Mouse (Mus musculus) kidney, embryonic 14.5 days (tissue): ENCODE results near the gene S100a13. TPM values are rescaled to one million over a fixed set of nuclear protein-coding genes. Genes with fewer than 3 reads are reported as not detected.
A peak's percentile ranks its signal among the peaks of the same experiment; 100 is the strongest.

ENCODE experiments used
- ATAC-seq: fragments of 200-750 bp; cut with Nextera tagmentation; 2 replicates; pipeline ENCODE4 v1.8.0; 2017; ENCODE audit warnings: moderate number of reproducible peaks, mild to moderate bottlenecking, moderate TSS enrichment, moderate library complexity; ENCODE audit not compliant: low FRiP score, low TSS enrichment
- H3K27ac ChIP-seq: fragments of 300-500 bp; sonication (generic); 2 replicates; pipeline ENCODE4 v1.5.1; 2014; ENCODE audit warnings: low read depth, mild to moderate bottlenecking, low read length, moderate library complexity, mixed read lengths
- H3K27me3 ChIP-seq: fragments of 300-500 bp; sonication (generic); 2 replicates; pipeline ENCODE4 v1.6.1; 2014; ENCODE audit warnings: mild to moderate bottlenecking, low read length; ENCODE audit not compliant: control insufficient read depth, insufficient read depth
- H3K36me3 ChIP-seq: fragments of 300-500 bp; sonication (generic); 2 replicates; pipeline ENCODE4 v1.6.1; 2014; ENCODE audit warnings: low read length, mixed read lengths; ENCODE audit not compliant: control insufficient read depth, insufficient read depth
- H3K4me1 ChIP-seq: fragments of 300-500 bp; sonication (generic); 2 replicates; pipeline ENCODE4 v1.6.1; 2014; ENCODE audit warnings: low read length, mixed read lengths; ENCODE audit not compliant: control insufficient read depth, insufficient read depth
- H3K4me2 ChIP-seq: fragments of 300-500 bp; sonication (generic); replicated peaks from 2 replicates; pipeline ENCODE4 v1.6.1; 2014; ENCODE audit warnings: low read depth, mild to moderate bottlenecking, low read length
- H3K4me3 ChIP-seq: fragments of 300-500 bp; sonication (generic); 2 replicates; pipeline ENCODE4 v1.5.1; 2014; ENCODE audit warnings: mild to moderate bottlenecking, low read length
- H3K9ac ChIP-seq: fragments of 300-500 bp; sonication (generic); 2 replicates; pipeline ENCODE4 v1.6.1; 2014; ENCODE audit warnings: low read depth, mild to moderate bottlenecking, low read length, moderate library complexity
- H3K9me3 ChIP-seq: fragments of 300-500 bp; sonication (generic); 2 replicates; pipeline ENCODE4 v1.6.1; 2016; ENCODE audit warnings: low read length; ENCODE audit not compliant: control insufficient read depth
- WGBS: fragments of 180-500 bp; shearing (Covaris S2); extraction: QIAGEN DNeasy Blood & Tissue Kit; methylation state at CpG from one replicate; pipeline ENCODE4 v1.1.7; 2014; 5-methylcytosine and 5-hydroxymethylcytosine counted together
- polyA plus RNA-seq: library from polyadenylated mRNA; unstranded; fragments of >200 nt; fragmentation: Nextera tagmentation; extraction: Ambion mirVana; gene quantifications from 2 replicates; pipeline ENCODE4 v1.2.1, GENCODE M21; 2014

The S100a13 gene
- polyA plus RNA-seq, 1 experiment from 2014 or later = 30.2 TPM

GRCm38 (mm10) chr3:90503444-90503843 lies 10.8 kb upstream of the S100a13 start:
- no peak for ATAC-seq
- Histone ChIP-seq H3K4me1 (no peaks in the 10 kb centered on the region), H3K27me3 (no peaks in the 10 kb centered on the region), H3K27ac (no peak overlapping the region), H3K36me3 (peaks cover 88% of the 10 kb centered on the region), H3K4me2 (no peak overlapping the region), H3K9me3 (no peaks in the 10 kb centered on the region), H3K4me3 (no peak overlapping the region), H3K9ac (no peak overlapping the region)
- WGBS = 95% methylated on average over 4 of the region's 4 CpGs

- Histone ChIP-seq H3K4me1 (no peaks in the 10 kb centered on the region), H3K27me3 (no peaks in the 10 kb centered on the region), H3K36me3 (peaks cover 73% of the 10 kb centered on the region), H3K4me2 (no peak overlapping the region), H3K27ac (no peak overlapping the region), H3K9ac (no peak overlapping the region), H3K4me3 (no peak overlapping the region), H3K9me3 (no peaks in the 10 kb centered on the region)
- WGBS = 87% methylated on average over 5 of the region's 5 CpGs
- no peak for ATAC-seq
Measured at GRCm38 (mm10) chr3:90505216-90505615, 9.0 kb upstream of the S100a13 start.

- peaks cover 62% of the 10 kb centered on the region for H3K36me3 ChIP-seq
- no peak for ATAC-seq
- 74% methylated on average over 3 of the region's 3 CpGs for WGBS
- no peaks in the 10 kb centered on the region for H3K4me1 ChIP-seq
- H3K27ac ChIP-seq = no peak overlapping the region
- H3K27me3 ChIP-seq = no peaks in the 10 kb centered on the region
- H3K4me2 ChIP-seq = no peak overlapping the region
- H3K4me3 ChIP-seq = no peak overlapping the region
- no peak overlapping the region for H3K9ac ChIP-seq
- H3K9me3 ChIP-seq = no peaks in the 10 kb centered on the region
Measured at GRCm38 (mm10) chr3:90506362-90506761, 7.9 kb upstream of the S100a13 start.

- 3% methylated on average over 20 of the region's 20 CpGs for WGBS
- peaks cover under 1% of the 10 kb centered on the region; the same call in 1 of the 2 replicates for H3K4me1 ChIP-seq
- peak overlapping the region; percentile 96 for H3K27ac ChIP-seq
- peak overlapping the region; percentile 99 for H3K9ac ChIP-seq
- H3K36me3 ChIP-seq = peaks cover 41% of the 10 kb centered on the region
- H3K4me3 ChIP-seq = peak overlapping the region; percentile 93
- H3K9me3 ChIP-seq = no peaks in the 10 kb centered on the region
- no peaks in the 10 kb centered on the region for H3K27me3 ChIP-seq
- no peak for ATAC-seq
- peak overlapping the region; percentile 69 for H3K4me2 ChIP-seq
Measured at GRCm38 (mm10) chr3:90508287-90508949, 5.8 kb upstream of the S100a13 start.

GRCm38 (mm10) chr3:90508950-90509746 lies 5.1 kb upstream of the S100a13 start, which contains the start of gene Chtop:
Chtop (minus strand) TSS chr3:90509498.
- H3K36me3 ChIP-seq = peaks cover 34% of the 10 kb centered on the region
- peak within 1 kb of the TSS; percentile 69 for H3K4me2 ChIP-seq
- WGBS = under 1% methylated on average over 66 of the region's 66 CpGs
- peaks cover 3% of the 10 kb centered on the region; the same call in 1 of the 2 replicates for H3K4me1 ChIP-seq
- peak within 1 kb of the TSS; percentile 93 for H3K4me3 ChIP-seq
- ATAC-seq = peak; percentile 90
- peak within 1 kb of the TSS; percentile 99 for H3K9ac ChIP-seq
- H3K9me3 ChIP-seq = no peaks in the 10 kb centered on the region
- H3K27ac ChIP-seq = peak within 1 kb of the TSS; percentile 96
- H3K27me3 ChIP-seq = no peaks in the 10 kb centered on the region

- Histone ChIP-seq H3K9me3 (no peaks in the 10 kb centered on the region), H3K27me3 (no peaks in the 10 kb centered on the region), H3K27ac (0 out of 2 replicates have a peak overlapping the region, but pooled peaks have one; percentile 65), H3K4me2 (peak overlapping the region; percentile 41), H3K4me3 (peak overlapping the region; percentile 93), H3K9ac (no peak overlapping the region), H3K36me3 (peaks cover 28% of the 10 kb centered on the region), H3K4me1 (peaks cover 3% of the 10 kb centered on the region; the same call in 1 of the 2 replicates)
- 26% methylated on average over 2 of the region's 2 CpGs for WGBS
- peak; percentile 11; the same call in 1 of the 2 replicates for ATAC-seq
Measured at GRCm38 (mm10) chr3:90509747-90510123, 4.5 kb upstream of the S100a13 start.

GRCm38 (mm10) chr3:90512276-90512675 lies 2.0 kb upstream of the S100a13 start:
- no peak overlapping the region for H3K9ac ChIP-seq
- no peak overlapping the region for H3K27ac ChIP-seq
- no peak overlapping the region for H3K4me3 ChIP-seq
- WGBS = 83% methylated on average over 5 of the region's 5 CpGs
- ATAC-seq = no peak
- H3K36me3 ChIP-seq = peaks cover 3% of the 10 kb centered on the region
- no peaks in the 10 kb centered on the region for H3K27me3 ChIP-seq
- no peaks in the 10 kb centered on the region for H3K9me3 ChIP-seq
- no peak overlapping the region for H3K4me2 ChIP-seq
- H3K4me1 ChIP-seq = peaks cover 8% of the 10 kb centered on the region

GRCm38 (mm10) chr3:90512948-90513642 lies 1.1 kb upstream of the S100a13 start:
- Histone ChIP-seq H3K4me3 (no peak overlapping the region), H3K9me3 (no peaks in the 10 kb centered on the region), H3K4me2 (peak overlapping the region; percentile 82), H3K4me1 (peaks cover 8% of the 10 kb centered on the region), H3K27ac (no peak overlapping the region), H3K27me3 (no peaks in the 10 kb centered on the region), H3K36me3 (no peaks in the 10 kb centered on the region), H3K9ac (no peak overlapping the region)
- WGBS = 63% methylated on average over 9 of the region's 9 CpGs
- ATAC-seq = no peak
